Mouse (Mus musculus) G1E (cell line): ENCODE results near the gene Marco. TPM values are rescaled to one million over a fixed set of nuclear protein-coding genes. Genes with fewer than 3 reads are reported as not detected.

Experiments used
- ATAC-seq: 2 replicates; pipeline ENCODE4 v1.8.0; 2016; ENCODE audit warnings: mild to moderate bottlenecking; ENCODE audit not compliant: insufficient number of reproducible peaks, poor library complexity, low FRiP score, severe bottlenecking; ENCODE audit errors: extremely low read depth
- DNase-seq: peaks from one replicate; pipeline ENCODE4 v3.0.0; 2012; ENCODE audit warnings: low spot score
- H3K27me3 ChIP-seq: 2 replicates; pipeline ENCODE4 v1.6.1; 2012; ENCODE audit warnings: mild to moderate bottlenecking, low read length, inconsistent platforms; ENCODE audit not compliant: insufficient read depth
- H3K36me3 ChIP-seq: replicated peaks from 2 replicates; pipeline ENCODE3; 2012; ENCODE audit warnings: mild to moderate bottlenecking, inconsistent platforms
- H3K4me1 ChIP-seq: 2 replicates; pipeline ENCODE4 v1.6.1; 2012; ENCODE audit warnings: low read depth, low read length, inconsistent platforms, mixed read lengths; ENCODE audit not compliant: insufficient read depth
- H3K4me3 ChIP-seq: 2 replicates; pipeline ENCODE4 v1.5.1; 2012; ENCODE audit warnings: low read depth, mild to moderate bottlenecking, inconsistent platforms, low read length, moderate library complexity, mixed read lengths
- H3K9me3 ChIP-seq: replicated peaks from 2 replicates; pipeline ENCODE4 v1.6.1; 2012; ENCODE audit warnings: inconsistent platforms
- CTCF ChIP-seq: IDR thresholded peaks from 2 replicates; pipeline ENCODE4 v1.5.1; 2012; ENCODE audit warnings: low read depth, low read length, inconsistent platforms, mixed read lengths
- GATA1 ChIP-seq: IDR thresholded peaks from 2 replicates; pipeline ENCODE4 v1.6.1; 2012; ENCODE audit warnings: borderline replicate concordance, low read length, inconsistent platforms, mixed read lengths
- GATA2 ChIP-seq: IDR thresholded peaks from 2 replicates; pipeline ENCODE4 v1.6.1; 2012; ENCODE audit warnings: low read depth, low read length, inconsistent platforms, borderline replicate concordance
- POLR2AphosphoS5 ChIP-seq: IDR thresholded peaks from 2 replicates; pipeline ENCODE4 v1.6.1; 2012; ENCODE audit warnings: low read depth, low read length, inconsistent platforms; ENCODE audit not compliant: insufficient replicate concordance
- TAL1 ChIP-seq: conservative IDR thresholded peaks from 2 replicates; pipeline ENCODE4 v1.6.1; 2012; ENCODE audit warnings: low read depth, low read length, inconsistent platforms, mixed read lengths
- polyA plus RNA-seq: library from polyadenylated mRNA; stranded (reverse); fragments of >175 nt; gene quantifications from 2 replicates; pipeline ENCODE4 v1.2.3, GENCODE M21; 2012
- total RNA-seq, 2 experiments: library from RNA; stranded (forward) in 1 of 2; stranded (reverse) in 1 of 2; fragments of 200-1000 nt in 1 of 2; fragments of >200 nt in 1 of 2; fragmentation: Nextera tagmentation in 1 of 2; gene quantifications; 2 replicates each; pipeline ENCODE4 v1.2.3; 2014 to 2017

Marco gene
- total and polyA plus RNA-seq, 3 experiments = 0.11 TPM; not detected in 2

GRCm38 (mm10) chr1:120425587-120425986, 79.2 kb downstream of the Marco start:
- Histone ChIP-seq H3K36me3 (no peaks in the 10 kb centered on the region), H3K27me3 (no peaks in the 10 kb centered on the region), H3K4me1 (no peaks in the 10 kb centered on the region), H3K4me3 (no peak overlapping the region), H3K9me3 (peaks cover 61% of the 10 kb centered on the region)
- no peak for TF ChIP-seq GATA2
- no peak for TF ChIP-seq POLR2AphosphoS5
- no peak for TF ChIP-seq CTCF
- TF ChIP-seq TAL1 = no peak
- TF ChIP-seq GATA1 = no peak
- ATAC-seq (no peak), DNase-seq (no peak)

Other genes starting within 250 kb of the Marco start
- 25.3 and 28.5 TPM in 2 replicates for gene Steap3, start 232.3 kb downstream of the Marco start, total RNA-seq (2014; fragmentation: Nextera tagmentation)
- gene Steap3, start 232.3 kb downstream of the Marco start, total RNA-seq (2017) = 10.2 and 11.8 TPM in 2 replicates
- gene Steap3, start 232.3 kb downstream of the Marco start, polyA plus RNA-seq = 67.2 and 71.7 TPM in 2 replicates
- gene C1ql2, start 164.4 kb downstream of the Marco start, total RNA-seq (2014; fragmentation: Nextera tagmentation) = not detected in 2 replicates
- gene C1ql2, start 164.4 kb downstream of the Marco start, total RNA-seq (2017) = 0.11 TPM in 1 of 2 replicates, not detected in the other
- not detected in 2 replicates for gene C1ql2, start 164.4 kb downstream of the Marco start, polyA plus RNA-seq
- gene En1, start 97.4 kb upstream of the Marco start, total RNA-seq (2014; fragmentation: Nextera tagmentation) = not detected in 2 replicates
- 0.06 and 0.11 TPM in 2 replicates for gene En1, start 97.4 kb upstream of the Marco start, total RNA-seq (2017)
- gene En1, start 97.4 kb upstream of the Marco start, polyA plus RNA-seq = not detected in 2 replicates